In genomic region chr1:97773362-97773761, GRCm38 (mm10) we compare ENCODE assay signal across 16 mouse cellular contexts.
"Had no signal": no experiment of that assay in that cellular context is flagged by ENCODE, and none has a peak within 500 bp of the region (broad histone marks: within the 10 kb centered on the region; RNA-seq: fewer than 3 reads in every experiment).

No protein-coding gene starts in this region.

- H3K4me2 ChIP-seq: neural tube, embryonic 13.5 days; neural tube, embryonic 15.5 days; stomach, embryonic 15.5 days had no signal

- H3K4me3 ChIP-seq: neural tube, embryonic 13.5 days; neural tube, embryonic 15.5 days; stomach, embryonic 15.5 days had no signal

- H3K9me3 ChIP-seq: neural tube, embryonic 13.5 days; neural tube, embryonic 15.5 days; stomach, embryonic 15.5 days had no signal

- DNase-seq: retina, postnatal 1 day; right cerebral cortex, adult 18-20 months; right cerebral cortex, postnatal 14 days; right cerebral cortex, postnatal 25 days; right cerebral cortex, postnatal 4 days; spleen, adult 18-20 months; thymus, adult 18-20 months; thymus, adult 2 months; thymus, postnatal 14 days; thymus, postnatal 25 days; thymus, postnatal 36 days; thymus, postnatal 4 days had no signal

- H3K4me1 ChIP-seq: stomach, embryonic 15.5 days had no signal

- H3K9ac ChIP-seq: neural tube, embryonic 13.5 days; neural tube, embryonic 15.5 days; stomach, embryonic 15.5 days had no signal

- H3K27ac ChIP-seq: neural tube, embryonic 13.5 days; neural tube, embryonic 15.5 days; stomach, embryonic 15.5 days; stomach, postnatal 0 days had no signal

- H3K27me3 ChIP-seq: neural tube, embryonic 13.5 days; neural tube, embryonic 15.5 days; stomach, embryonic 15.5 days had no signal

- H3K36me3 ChIP-seq: stomach, embryonic 15.5 days had no signal
